Mouse (Mus musculus) hindbrain, embryonic 12.5 days (tissue): ENCODE measurements around the gene Usf1. TPM values are rescaled to one million over a fixed set of nuclear protein-coding genes. Genes with fewer than 3 reads are reported as not detected.

ENCODE experiments used
- ATAC-seq: fragments of 200-750 bp; cut with Nextera tagmentation; 2 replicates; pipeline ENCODE4 v1.8.0; 2017; ENCODE audit warnings: moderate TSS enrichment; ENCODE audit not compliant: low FRiP score
- H3K27ac ChIP-seq: fragments of 300-500 bp; sonication (generic); 2 replicates; pipeline ENCODE4 v1.5.1; 2016; ENCODE audit warnings: mild to moderate bottlenecking
- H3K27me3 ChIP-seq: fragments of 300-500 bp; sonication (generic); 2 replicates; pipeline ENCODE4 v1.6.1; 2016; ENCODE audit warnings: mild to moderate bottlenecking
- H3K36me3 ChIP-seq: fragments of 300-500 bp; sonication (generic); 2 replicates; pipeline ENCODE4 v1.6.1; 2016; ENCODE audit warnings: mild to moderate bottlenecking
- H3K4me1 ChIP-seq: fragments of 300-500 bp; sonication (generic); 2 replicates; pipeline ENCODE4 v1.6.1; 2016
- H3K4me2 ChIP-seq: fragments of 300-500 bp; sonication (generic); replicated peaks from 2 replicates; pipeline ENCODE4 v1.6.1; 2016; ENCODE audit warnings: mild to moderate bottlenecking
- H3K4me3 ChIP-seq: fragments of 300-500 bp; sonication (generic); 2 replicates; pipeline ENCODE4 v1.5.1; 2016; ENCODE audit warnings: mild to moderate bottlenecking
- H3K9ac ChIP-seq: fragments of 300-500 bp; sonication (generic); 2 replicates; pipeline ENCODE4 v1.6.1; 2016; ENCODE audit warnings: mild to moderate bottlenecking, moderate library complexity
- H3K9me3 ChIP-seq: fragments of 300-500 bp; sonication (generic); replicated peaks from 2 replicates; pipeline ENCODE4 v1.6.1; 2016; ENCODE audit warnings: mild to moderate bottlenecking
- WGBS: fragments of 180-500 bp; shearing (Covaris S2); methylation state at CpG from one replicate; pipeline ENCODE4 v1.1.7; 2016; 5-methylcytosine and 5-hydroxymethylcytosine counted together
- polyA plus RNA-seq: library from polyadenylated mRNA; unstranded; fragments of >200 nt; fragmentation: Nextera tagmentation; extraction: Ambion mirVana; gene quantifications from 2 replicates; pipeline ENCODE4 v1.2.1, GENCODE M21; 2016

Usf1 gene
- polyA plus RNA-seq = 175 and 182 TPM in 2 replicates

DNA sequence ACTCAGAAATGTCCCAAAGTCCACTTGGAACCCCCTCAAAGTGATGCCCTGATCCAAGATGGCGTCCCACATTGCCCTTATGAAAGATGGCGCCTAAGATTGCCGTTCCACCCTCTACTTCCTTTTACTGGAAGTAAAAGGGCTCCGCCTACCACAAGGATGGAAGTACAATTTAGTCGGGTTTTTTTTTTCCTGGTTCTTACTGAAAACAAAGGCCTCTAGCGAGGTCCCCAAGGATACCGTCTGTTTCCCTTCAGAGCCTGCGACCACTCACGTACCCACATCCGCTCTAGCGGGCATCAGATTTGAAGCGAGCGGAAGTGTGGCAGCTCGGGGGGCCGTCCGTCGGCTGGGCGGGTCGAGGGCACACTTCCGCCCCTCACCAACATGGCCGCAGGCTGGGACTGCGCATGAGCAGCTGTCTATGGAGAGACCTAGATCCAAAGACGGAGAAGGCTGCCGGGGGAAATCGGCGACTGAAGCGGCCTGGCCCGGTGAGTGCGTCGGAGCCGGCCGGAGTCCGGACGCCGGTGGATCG is at the start of gene Usf1:
TSS of gene Usf1 (plus strand) at position 367 of the 538 bp plus-strand sequence.
- Histone ChIP-seq H3K9me3 (no peaks in the 10 kb centered on the region), H3K27me3 (peaks cover 27% of the 10 kb centered on the region), H3K27ac (peak within 1 kb of the TSS; percentile 92), H3K36me3 (peaks cover 10% of the 10 kb centered on the region), H3K9ac (peak within 1 kb of the TSS; percentile 100), H3K4me2 (peak within 1 kb of the TSS; percentile 55), H3K4me1 (peaks cover 19% of the 10 kb centered on the region), H3K4me3 (peak within 1 kb of the TSS; percentile 98)
- under 1% methylated on average over 36 of the region's 36 CpGs for WGBS
- peak; percentile 97 for ATAC-seq

DNA sequence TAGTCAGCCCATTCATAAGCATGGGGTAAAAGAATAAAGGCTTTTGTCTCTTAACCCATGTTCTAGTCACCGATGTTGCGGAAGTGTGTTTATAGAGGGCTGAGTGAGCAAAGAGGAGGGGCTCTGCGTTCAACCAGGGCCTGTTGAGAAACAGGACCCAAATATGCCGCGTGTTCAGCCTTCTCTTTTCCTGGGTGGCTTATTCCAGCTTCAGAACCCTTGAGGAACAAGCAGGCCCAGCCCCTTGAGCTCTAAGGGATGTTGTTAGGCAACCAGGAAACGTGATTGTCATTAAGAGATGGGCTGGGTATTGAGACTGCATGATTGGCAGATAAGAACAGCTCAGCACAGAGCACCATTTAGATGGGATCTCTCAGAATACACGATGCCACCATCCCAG is 45.2 kb upstream of the Usf1 start:
- peaks cover 6% of the 10 kb centered on the region for H3K27me3 ChIP-seq
- H3K4me3 ChIP-seq = no peak overlapping the region
- H3K4me2 ChIP-seq = no peak overlapping the region
- WGBS = 67% methylated on average over 7 of the region's 7 CpGs
- H3K4me1 ChIP-seq = peaks cover 8% of the 10 kb centered on the region
- no peak overlapping the region for H3K9ac ChIP-seq
- no peaks in the 10 kb centered on the region for H3K9me3 ChIP-seq
- ATAC-seq = no peak
- no peak overlapping the region for H3K27ac ChIP-seq
- no peaks in the 10 kb centered on the region for H3K36me3 ChIP-seq

DNA sequence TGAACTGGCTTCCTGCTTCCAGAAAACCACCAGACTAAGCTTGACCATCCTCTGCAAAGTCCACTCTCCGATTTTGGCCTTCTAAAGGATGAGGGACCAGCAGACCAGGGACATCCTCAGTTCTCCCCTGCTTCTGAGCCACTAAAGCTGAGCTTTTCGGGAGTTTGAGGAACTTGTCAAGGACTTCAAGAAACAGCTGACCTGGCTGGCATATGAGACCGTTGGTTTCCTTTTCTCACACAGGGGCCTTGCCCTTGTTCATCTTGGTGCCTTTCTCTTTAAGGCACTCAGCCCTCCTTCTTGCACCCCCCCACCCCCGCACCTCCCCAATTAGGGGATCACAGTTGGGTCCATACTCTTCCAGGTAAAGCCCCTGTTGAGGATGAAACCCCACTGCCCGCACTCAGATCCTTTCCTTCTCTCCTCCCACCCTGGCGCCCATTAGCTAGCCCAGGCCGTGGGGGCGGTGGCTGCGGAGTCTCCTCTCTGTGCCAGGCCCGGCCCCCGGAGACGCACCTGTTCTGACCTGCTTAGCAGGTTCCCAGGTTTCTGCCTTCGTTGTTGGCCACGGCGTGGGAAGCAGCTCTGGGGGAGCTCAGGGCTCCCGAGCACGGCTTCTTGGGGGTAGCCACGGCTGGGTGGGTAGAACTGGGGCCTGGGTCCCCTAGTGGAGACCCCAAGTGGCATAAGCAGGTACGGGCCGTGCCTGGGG is 41.1 kb upstream of the Usf1 start, which contains the start of gene Nectin4:
TSS of gene Nectin4 (plus strand) at position 255 of the 712 bp plus-strand sequence.
- Histone ChIP-seq H3K9me3 (no peaks in the 10 kb centered on the region), H3K27ac (no peak within 1 kb of the TSS), H3K4me3 (no peak within 1 kb of the TSS), H3K36me3 (no peaks in the 10 kb centered on the region), H3K9ac (no peak within 1 kb of the TSS), H3K4me2 (no peak within 1 kb of the TSS), H3K4me1 (peaks cover 5% of the 10 kb centered on the region; the same call in 1 of the 2 replicates), H3K27me3 (peaks cover 12% of the 10 kb centered on the region)
- 46% methylated on average over 20 of the region's 20 CpGs for WGBS
- no peak; the same call in 1 of the 2 replicates for ATAC-seq

DNA sequence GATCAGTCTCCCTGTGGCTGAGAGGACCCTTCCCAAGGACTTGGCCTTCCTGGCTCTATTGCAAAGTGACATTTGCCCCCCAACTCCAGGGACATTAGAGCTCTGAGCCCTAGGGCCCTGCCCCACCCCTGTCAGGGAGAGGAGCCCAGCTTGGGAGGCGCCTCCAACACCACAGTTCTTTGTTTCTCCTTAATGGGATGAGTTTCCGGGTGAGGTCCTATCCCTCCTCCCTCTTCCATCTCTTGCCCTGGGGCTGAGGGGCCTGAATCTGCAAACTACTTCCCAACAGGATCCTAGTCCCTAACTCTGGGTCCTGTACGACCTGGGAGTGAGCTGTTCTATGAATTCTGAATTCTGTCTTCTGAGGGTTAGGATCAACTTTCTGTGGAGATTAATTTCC is 38.2 kb upstream of the Usf1 start:
- H3K36me3 ChIP-seq = no peaks in the 10 kb centered on the region
- H3K4me1 ChIP-seq = 0 out of 2 replicates have a peak, but pooled peaks cover 3% of the 10 kb centered on the region
- H3K4me3 ChIP-seq = no peak overlapping the region
- H3K9me3 ChIP-seq = no peaks in the 10 kb centered on the region
- H3K4me2 ChIP-seq = no peak overlapping the region
- no peak overlapping the region for H3K27ac ChIP-seq
- peaks cover 12% of the 10 kb centered on the region for H3K27me3 ChIP-seq
- H3K9ac ChIP-seq = no peak overlapping the region
- ATAC-seq = no peak
- WGBS = 38% methylated on average over 3 of the region's 3 CpGs

- Histone ChIP-seq H3K9ac (no peak overlapping the region), H3K4me2 (no peak overlapping the region), H3K4me1 (0 out of 2 replicates have a peak, but pooled peaks cover 3% of the 10 kb centered on the region), H3K4me3 (no peak overlapping the region), H3K27me3 (peaks cover 12% of the 10 kb centered on the region), H3K27ac (no peak overlapping the region), H3K9me3 (no peaks in the 10 kb centered on the region), H3K36me3 (no peaks in the 10 kb centered on the region)
- 0% methylated on average over 4 of the region's 4 CpGs for WGBS
- no peak for ATAC-seq
These were observed 37.2 kb upstream of the Usf1 start for GRCm38 (mm10) chr1:171373946-171374345.

GRCm38 (mm10) chr1:171375646-171376097 is 35.4 kb upstream of the Usf1 start:
- 56% methylated on average over 9 of the region's 9 CpGs for WGBS
- H3K9me3 ChIP-seq = no peaks in the 10 kb centered on the region
- H3K4me1 ChIP-seq = peaks cover 5% of the 10 kb centered on the region; the same call in 1 of the 2 replicates
- 0 out of 2 replicates have a peak overlapping the region, but pooled peaks have one; percentile 3 for H3K9ac ChIP-seq
- no peak overlapping the region for H3K27ac ChIP-seq
- no peak overlapping the region for H3K4me3 ChIP-seq
- no peaks in the 10 kb centered on the region for H3K36me3 ChIP-seq
- ATAC-seq = no peak
- no peak overlapping the region for H3K4me2 ChIP-seq
- peaks cover 18% of the 10 kb centered on the region for H3K27me3 ChIP-seq

DNA sequence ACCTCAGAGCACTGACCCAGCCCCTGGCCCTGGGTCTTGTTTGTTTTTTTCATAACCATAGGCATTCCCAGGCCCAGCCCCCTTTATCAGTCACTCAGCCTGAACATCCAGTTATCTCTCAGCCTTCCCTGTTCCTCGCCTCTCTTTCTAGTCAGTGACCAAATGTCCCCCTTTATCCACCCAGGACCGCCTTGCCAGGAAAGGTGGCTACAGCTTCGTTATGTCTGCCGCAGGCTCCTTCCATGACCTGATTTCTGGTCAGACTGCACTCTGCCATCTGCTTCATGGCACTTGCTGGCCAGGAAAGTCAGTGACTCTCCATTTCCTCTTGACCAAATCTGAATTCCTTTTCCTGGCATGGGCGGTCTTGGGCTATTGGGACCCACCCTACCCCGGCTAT is 32.8 kb upstream of the Usf1 start:
- Histone ChIP-seq H3K4me3 (no peak overlapping the region), H3K4me2 (no peak overlapping the region), H3K9me3 (no peaks in the 10 kb centered on the region), H3K9ac (no peak overlapping the region), H3K36me3 (no peaks in the 10 kb centered on the region), H3K4me1 (peaks cover 5% of the 10 kb centered on the region; the same call in 1 of the 2 replicates), H3K27me3 (peaks cover 23% of the 10 kb centered on the region), H3K27ac (no peak overlapping the region)
- WGBS = 95% methylated on average over 6 of the region's 6 CpGs
- ATAC-seq = no peak

- Histone ChIP-seq H3K9ac (no peak overlapping the region), H3K4me2 (peak overlapping the region; percentile 52), H3K9me3 (no peaks in the 10 kb centered on the region), H3K27me3 (peaks cover 26% of the 10 kb centered on the region), H3K4me3 (peak overlapping the region; percentile 27), H3K36me3 (no peaks in the 10 kb centered on the region), H3K27ac (no peak overlapping the region), H3K4me1 (peaks cover 2% of the 10 kb centered on the region; the same call in 1 of the 2 replicates)
- ATAC-seq = peak; percentile 82
- 3% methylated on average over 31 of the region's 31 CpGs for WGBS
These were observed 31.0 kb upstream of the Usf1 start for GRCm38 (mm10) chr1:171379935-171380599.

GRCm38 (mm10) chr1:171382096-171382620 is 29.0 kb upstream of the Usf1 start:
- Histone ChIP-seq H3K9ac (no peak overlapping the region), H3K36me3 (no peaks in the 10 kb centered on the region), H3K4me3 (no peak overlapping the region), H3K27ac (no peak overlapping the region), H3K9me3 (no peaks in the 10 kb centered on the region), H3K4me2 (no peak overlapping the region), H3K27me3 (peaks cover 26% of the 10 kb centered on the region), H3K4me1 (peaks cover 2% of the 10 kb centered on the region; the same call in 1 of the 2 replicates)
- no peak for ATAC-seq
- 79% methylated on average over 11 of the region's 11 CpGs for WGBS

GRCm38 (mm10) chr1:171384361-171384760 is 26.8 kb upstream of the Usf1 start:
- H3K4me2 ChIP-seq = no peak overlapping the region
- no peaks in the 10 kb centered on the region for H3K36me3 ChIP-seq
- ATAC-seq = no peak
- WGBS = 71% methylated on average over 9 of the region's 9 CpGs
- no peaks in the 10 kb centered on the region for H3K9me3 ChIP-seq
- no peak overlapping the region for H3K9ac ChIP-seq
- H3K4me1 ChIP-seq = peaks cover 2% of the 10 kb centered on the region; the same call in 1 of the 2 replicates
- peaks cover 24% of the 10 kb centered on the region for H3K27me3 ChIP-seq
- no peak overlapping the region for H3K27ac ChIP-seq
- no peak overlapping the region for H3K4me3 ChIP-seq

GRCm38 (mm10) chr1:171385171-171385570 is 25.9 kb upstream of the Usf1 start:
- Histone ChIP-seq H3K4me3 (no peak overlapping the region), H3K4me2 (no peak overlapping the region), H3K36me3 (no peaks in the 10 kb centered on the region), H3K9ac (no peak overlapping the region), H3K4me1 (no peaks in the 10 kb centered on the region), H3K9me3 (no peaks in the 10 kb centered on the region), H3K27ac (no peak overlapping the region), H3K27me3 (peaks cover 16% of the 10 kb centered on the region)
- 69% methylated on average over 9 of the region's 9 CpGs for WGBS
- no peak for ATAC-seq

GRCm38 (mm10) chr1:171387099-171387498 is 24.0 kb upstream of the Usf1 start:
- H3K27ac ChIP-seq = no peak overlapping the region
- H3K9me3 ChIP-seq = no peaks in the 10 kb centered on the region
- peaks cover 8% of the 10 kb centered on the region; the same call in 1 of the 2 replicates for H3K27me3 ChIP-seq
- H3K4me2 ChIP-seq = no peak overlapping the region
- 18% methylated on average over 6 of the region's 6 CpGs for WGBS
- H3K9ac ChIP-seq = no peak overlapping the region
- no peak for ATAC-seq
- H3K36me3 ChIP-seq = no peaks in the 10 kb centered on the region
- no peak overlapping the region for H3K4me3 ChIP-seq
- no peaks in the 10 kb centered on the region for H3K4me1 ChIP-seq
